Mouse (Mus musculus): ENCODE data around the gene Itgb6.

Gene Itgb6

GRCm38 (mm10) chr2:60639617-60640341, 82.7 kb downstream of the Itgb6 start:
- in situ Hi-C loops (cut with MboI; ENCODE audit: low pct_unique_long_range_greater_than_20kb in 1 of 2, low sequenced_read_pairs in 2 of 2, unreplicated experiment in 1 of 2): no loop called here

GRCm38 (mm10) chr2:60636910-60637761, 85.3 kb downstream of the Itgb6 start:
- in situ Hi-C loops (cut with MboI; ENCODE audit: low pct_unique_long_range_greater_than_20kb in 1 of 2, low sequenced_read_pairs in 2 of 2, unreplicated experiment in 1 of 2): no loop called here

- in situ Hi-C loops (cut with MboI; ENCODE audit: low pct_unique_long_range_greater_than_20kb in 1 of 2, low sequenced_read_pairs in 2 of 2, unreplicated experiment in 1 of 2): no loop called here
These were observed 86.0 kb downstream of the Itgb6 start for GRCm38 (mm10) chr2:60636481-60636880.

DNA sequence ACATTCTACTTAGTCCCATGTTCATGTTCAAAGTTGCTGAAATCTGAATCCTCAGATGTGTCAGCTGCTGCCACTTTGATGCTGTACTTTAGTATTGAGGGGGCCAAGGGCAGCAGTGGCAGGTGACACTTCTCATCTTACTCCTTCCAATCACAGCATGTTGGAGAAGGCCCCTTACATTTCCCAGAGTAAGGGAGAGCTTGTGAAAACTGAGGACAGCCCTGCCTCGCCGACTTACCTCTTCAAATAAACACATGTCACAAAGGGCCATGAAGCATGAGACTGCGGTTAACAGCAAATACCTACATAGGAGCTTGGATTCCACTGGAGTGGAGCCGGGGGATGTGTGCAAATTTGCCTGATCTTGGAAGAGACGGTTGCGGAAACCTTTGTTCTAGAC, 86.4 kb downstream of the Itgb6 start:
- in situ Hi-C loops (cut with MboI; ENCODE audit: low pct_unique_long_range_greater_than_20kb in 1 of 2, low sequenced_read_pairs in 2 of 2, unreplicated experiment in 1 of 2): no loop called here

- in situ Hi-C loops (cut with MboI; ENCODE audit: low pct_unique_long_range_greater_than_20kb in 1 of 2, low sequenced_read_pairs in 2 of 2, unreplicated experiment in 1 of 2): no loop called here
These were observed 89.7 kb downstream of the Itgb6 start for GRCm38 (mm10) chr2:60632791-60633190.

- in situ Hi-C loops (cut with MboI; ENCODE audit: low pct_unique_long_range_greater_than_20kb in 1 of 2, low sequenced_read_pairs in 2 of 2, unreplicated experiment in 1 of 2): no loop called here
These were observed 92.1 kb downstream of the Itgb6 start for GRCm38 (mm10) chr2:60630304-60630703.

DNA sequence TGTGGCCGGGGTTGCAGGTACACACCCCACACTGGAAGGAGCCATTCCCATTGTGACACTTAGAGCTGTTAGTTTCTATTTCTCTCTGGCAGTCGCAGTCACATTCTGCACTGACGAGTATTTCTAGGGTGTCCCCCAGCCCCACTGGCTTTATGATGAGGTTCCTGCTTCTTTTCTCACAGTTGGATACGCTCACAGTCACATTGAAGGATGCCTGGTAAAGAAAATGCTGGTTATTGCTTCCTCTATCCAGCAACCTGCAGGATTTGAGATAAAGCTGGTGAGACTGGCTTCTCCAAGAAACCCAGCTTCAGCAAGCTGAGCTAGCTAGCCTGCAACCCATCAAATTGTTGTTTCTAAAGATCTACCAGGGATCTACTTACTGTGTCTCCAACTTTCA, 94.5 kb downstream of the Itgb6 start:
- in situ Hi-C loops (cut with MboI; ENCODE audit: low pct_unique_long_range_greater_than_20kb in 1 of 2, low sequenced_read_pairs in 2 of 2, unreplicated experiment in 1 of 2): no loop called here

DNA sequence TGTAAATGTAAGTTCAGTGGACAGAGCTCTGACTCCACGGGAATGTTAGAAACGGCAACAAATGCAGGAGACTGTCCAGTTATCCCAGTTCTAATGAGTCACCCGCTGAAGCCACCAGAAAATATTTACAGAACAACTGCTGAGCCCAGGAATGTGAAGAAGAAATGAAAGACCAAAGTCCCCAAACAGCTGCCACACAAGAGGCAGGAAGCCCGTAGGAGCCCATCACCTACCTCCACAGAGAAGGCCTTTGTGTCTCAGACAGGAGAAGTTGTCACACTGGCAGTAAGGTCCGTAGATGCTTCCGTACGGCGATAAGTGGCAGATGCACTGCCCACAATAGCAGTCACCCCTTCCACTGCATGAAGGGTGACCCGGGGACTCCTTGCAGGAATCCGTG, 94.9 kb downstream of the Itgb6 start:
- in situ Hi-C loops (cut with MboI; ENCODE audit: low pct_unique_long_range_greater_than_20kb in 1 of 2, low sequenced_read_pairs in 2 of 2, unreplicated experiment in 1 of 2): no loop called here

DNA sequence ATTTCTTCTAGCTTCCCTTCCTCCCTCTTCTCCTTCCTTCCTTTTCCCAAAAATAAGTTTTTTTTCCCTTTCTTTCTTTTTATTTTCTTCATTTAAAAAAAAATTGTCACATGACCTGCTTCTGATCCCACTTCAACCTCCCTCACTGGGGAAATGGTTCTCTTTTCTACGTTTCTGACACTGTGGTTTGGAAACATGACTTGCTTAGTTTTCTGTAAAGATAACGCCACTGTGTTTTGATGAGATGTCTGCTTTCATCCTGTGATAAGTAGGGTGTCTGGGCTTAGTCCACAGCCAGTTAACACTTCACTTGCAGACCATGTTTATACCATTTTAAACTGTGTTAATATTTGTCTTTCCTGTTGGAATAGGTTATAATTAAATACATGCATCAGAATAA, 96.7 kb downstream of the Itgb6 start:
- in situ Hi-C loops (cut with MboI; ENCODE audit: low pct_unique_long_range_greater_than_20kb in 1 of 2, low sequenced_read_pairs in 2 of 2, unreplicated experiment in 1 of 2): no loop called here

DNA sequence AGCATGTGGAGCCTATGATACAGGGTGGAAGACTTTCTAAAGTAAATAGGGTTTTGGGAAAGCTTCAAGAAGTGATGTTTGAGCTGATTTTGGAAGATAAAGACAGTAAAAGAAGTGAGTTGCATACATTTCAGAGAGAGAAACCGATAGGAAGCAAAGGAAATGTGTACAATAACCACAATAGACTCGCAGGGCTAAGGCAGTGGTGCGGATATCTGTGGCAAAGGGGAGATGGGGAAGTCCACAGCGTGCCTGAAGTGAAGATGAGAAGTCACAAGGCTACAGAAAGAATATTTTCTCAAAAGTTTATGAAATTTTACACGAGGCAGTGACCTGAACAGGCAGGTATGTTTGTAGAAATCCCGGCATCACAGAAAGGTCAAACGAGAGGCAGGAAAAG, 100.3 kb downstream of the Itgb6 start:
- in situ Hi-C loops (cut with MboI; ENCODE audit: low pct_unique_long_range_greater_than_20kb in 1 of 2, low sequenced_read_pairs in 2 of 2, unreplicated experiment in 1 of 2): no loop called here

DNA sequence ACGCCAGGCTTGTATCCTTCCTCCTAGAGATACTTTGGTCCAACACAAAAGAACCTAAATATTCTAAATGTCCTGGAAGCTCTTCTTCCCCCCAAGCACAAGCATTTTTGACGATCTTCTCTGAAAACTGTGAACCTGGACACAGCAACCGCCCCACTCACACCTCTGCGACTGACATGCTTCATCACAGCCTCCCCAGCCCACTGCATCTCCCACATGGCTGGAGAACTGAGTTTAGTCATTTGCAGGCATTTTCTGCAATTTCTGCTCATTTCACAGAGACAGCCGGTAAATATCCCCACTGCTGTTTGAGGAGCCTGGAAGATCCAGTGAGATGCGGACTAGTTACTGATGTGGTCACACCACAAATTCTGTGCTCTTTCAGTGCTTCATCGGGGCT, 107.7 kb downstream of the Itgb6 start:
- in situ Hi-C loops (cut with MboI; ENCODE audit: low pct_unique_long_range_greater_than_20kb in 1 of 2, low sequenced_read_pairs in 2 of 2, unreplicated experiment in 1 of 2): no loop called here

- in situ Hi-C loops (cut with MboI; ENCODE audit: low pct_unique_long_range_greater_than_20kb in 1 of 2, low sequenced_read_pairs in 2 of 2, unreplicated experiment in 1 of 2): no loop called here
These were observed 108.6 kb downstream of the Itgb6 start for GRCm38 (mm10) chr2:60613857-60614228.

DNA sequence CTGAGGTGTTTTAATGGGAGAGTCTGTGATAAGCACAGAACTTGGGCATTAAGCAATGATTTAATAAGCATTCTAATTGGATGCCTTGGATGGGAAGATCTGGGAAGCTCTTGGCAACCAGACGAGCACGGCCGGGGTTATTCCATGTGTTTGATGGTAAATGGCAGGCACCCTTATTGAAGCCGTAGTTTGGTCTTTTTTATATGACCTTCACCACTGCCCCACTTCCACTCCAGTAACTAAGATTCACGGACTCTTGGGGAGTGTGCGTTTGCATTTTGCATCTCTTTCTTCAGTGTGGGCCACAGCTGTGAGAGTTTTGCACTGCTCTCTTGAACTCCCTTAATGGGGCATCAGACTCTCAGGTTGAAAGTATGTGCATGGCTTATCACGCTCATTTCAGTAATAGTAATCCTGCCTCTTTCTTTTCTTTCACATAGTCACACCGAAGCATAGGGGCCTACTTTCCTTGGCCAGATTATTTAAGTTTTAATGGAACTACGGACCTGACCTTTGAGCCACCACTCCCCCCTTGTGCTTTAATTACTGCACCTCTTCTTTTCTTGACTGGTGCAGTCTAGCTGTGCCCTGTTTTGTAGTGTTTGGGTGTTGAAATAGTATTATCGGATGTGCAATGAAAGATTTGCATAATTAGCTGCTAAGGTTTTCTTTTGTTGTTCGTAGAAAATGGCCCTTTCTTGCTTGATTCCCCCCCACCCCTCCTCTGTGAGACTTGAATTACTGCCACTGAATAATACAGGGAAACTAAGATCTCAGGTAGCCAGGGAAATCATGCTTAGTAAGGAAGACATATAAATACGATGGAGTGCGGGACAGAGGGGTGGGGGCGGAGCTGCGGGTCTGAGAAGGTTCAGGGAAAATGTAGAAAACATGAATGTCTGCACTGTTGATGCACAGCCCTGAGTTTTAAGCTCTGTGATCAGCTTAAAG, 109.3 kb downstream of the Itgb6 start:
- in situ Hi-C loops (cut with MboI; ENCODE audit: low pct_unique_long_range_greater_than_20kb in 1 of 2, low sequenced_read_pairs in 2 of 2, unreplicated experiment in 1 of 2): no loop called here

DNA sequence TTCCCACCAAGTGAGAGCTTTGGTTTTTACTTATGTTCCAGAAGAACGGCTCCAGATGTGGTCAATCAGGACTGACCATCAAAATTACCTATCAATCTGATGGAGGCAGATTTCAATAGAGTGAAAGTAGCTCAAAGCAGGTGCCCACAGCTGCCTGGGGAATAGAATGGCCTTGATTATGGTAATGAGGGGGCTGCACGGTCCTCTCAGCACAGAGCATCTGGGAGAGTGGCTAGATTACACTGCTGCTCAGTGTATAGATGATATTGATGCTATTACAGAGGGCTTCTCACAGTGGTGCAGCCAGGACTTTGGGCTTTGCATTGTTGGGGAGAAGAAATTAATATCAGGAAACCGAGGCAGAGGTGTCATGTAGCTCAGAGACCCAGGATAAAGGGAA, 110.8 kb downstream of the Itgb6 start:
- in situ Hi-C loops (cut with MboI; ENCODE audit: low pct_unique_long_range_greater_than_20kb in 1 of 2, low sequenced_read_pairs in 2 of 2, unreplicated experiment in 1 of 2): no loop called here

DNA sequence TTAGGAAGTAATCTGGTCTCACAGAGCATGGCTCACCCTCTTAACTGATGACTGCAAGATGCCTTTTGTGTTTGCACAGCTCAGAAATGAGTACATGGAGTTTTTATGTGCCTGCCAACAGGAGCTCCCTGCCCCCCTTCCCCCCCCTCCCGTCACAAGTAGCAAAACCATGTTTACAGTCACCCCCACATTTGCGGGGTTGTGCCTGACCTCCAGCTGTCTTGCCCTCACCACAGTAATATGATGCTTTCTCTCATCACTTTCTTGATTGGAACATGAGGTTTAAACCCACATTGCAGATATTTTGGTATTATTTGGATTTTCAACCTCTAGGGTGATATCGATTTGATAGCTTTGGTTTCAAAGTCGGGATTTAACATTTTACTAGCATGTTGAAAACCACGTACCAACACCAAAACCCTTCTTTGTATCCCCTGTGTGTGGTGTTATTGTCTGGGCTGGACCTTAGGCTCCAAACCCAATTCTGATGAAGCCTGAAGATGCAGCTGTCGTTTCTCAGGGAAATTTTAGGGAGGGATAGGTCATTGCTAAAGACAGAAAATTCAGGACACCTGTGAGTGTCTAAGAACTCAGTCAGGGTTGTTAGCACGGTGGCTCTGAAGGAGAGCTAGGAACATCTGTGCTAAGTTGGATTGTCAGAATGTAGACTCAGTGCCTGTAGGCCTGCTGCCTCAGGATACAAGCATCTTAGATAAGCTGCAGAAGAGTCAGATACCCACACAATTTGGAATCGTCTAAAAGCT, 112.8 kb downstream of the Itgb6 start:
- in situ Hi-C loops (cut with MboI; ENCODE audit: low pct_unique_long_range_greater_than_20kb in 1 of 2, low sequenced_read_pairs in 2 of 2, unreplicated experiment in 1 of 2): no loop called here

GRCm38 (mm10) chr2:60607980-60608379, 114.5 kb downstream of the Itgb6 start:
- in situ Hi-C loops (cut with MboI; ENCODE audit: low pct_unique_long_range_greater_than_20kb in 1 of 2, low sequenced_read_pairs in 2 of 2, unreplicated experiment in 1 of 2): no loop called here

GRCm38 (mm10) chr2:60601326-60601725, 121.1 kb downstream of the Itgb6 start:
- in situ Hi-C loops (cut with MboI; ENCODE audit: low pct_unique_long_range_greater_than_20kb in 1 of 2, low sequenced_read_pairs in 2 of 2, unreplicated experiment in 1 of 2): no loop called here

- in situ Hi-C loops (cut with MboI; ENCODE audit: low pct_unique_long_range_greater_than_20kb in 1 of 2, low sequenced_read_pairs in 2 of 2, unreplicated experiment in 1 of 2): no loop called here
These were observed 121.6 kb downstream of the Itgb6 start for GRCm38 (mm10) chr2:60600863-60601262.
